In genomic region chr9:18779476-18779875, GRCm38 (mm10) we compare ENCODE assay signal across 10 mouse cellular contexts. TPM values are rescaled to one million over a fixed set of nuclear protein-coding genes. Genes with fewer than 3 reads are reported as not detected.
A peak's percentile ranks its signal among the peaks of the same experiment; 100 is the strongest.
DNase-seq lines count a peak whose midpoint lies in the region; TF ChIP-seq lines count a peak whose summit lies in the region.
"Had no signal": no experiment of that assay in that cellular context is flagged by ENCODE, and none has a peak within 500 bp of the region (broad histone marks: within the 10 kb centered on the region; RNA-seq: fewer than 3 reads in every experiment).

No protein-coding gene starts in this region.

- intact Hi-C loops in left cerebral cortex, postnatal 4 days (cut with DNase I) = no loop called here

- H3K9me3 ChIP-seq in ES-E14 (ENCODE audit: control insufficient read depth, insufficient read depth, low read depth, low read length) = no peaks in the 10 kb centered on the region
- H3K9me3 ChIP-seq: liver, embryonic 15.5 days had no signal

- in situ Hi-C loops in ES-E14 (cut with MboI; ENCODE audit: low sequenced_read_pairs in 2 of 2, unreplicated experiment in 2 of 2) = no loop called here

- no peaks in the 10 kb centered on the region for H3K36me3 ChIP-seq in ES-E14 (ENCODE audit: control insufficient read depth, insufficient read depth, low read length, poor library complexity, severe bottlenecking)
- H3K36me3 ChIP-seq: liver, embryonic 15.5 days had no signal

- peaks cover 0 to 2% of the 10 kb centered on the region in 2 experiments; a peak in 1 of 4 replicates for H3K4me1 ChIP-seq in ES-E14 (ENCODE audit: control insufficient read depth in 2 of 2, insufficient read depth in 2 of 2, low read length in 2 of 2, poor library complexity in 1 of 2)
- H3K4me1 ChIP-seq: liver, embryonic 15.5 days had no signal

- H3K27ac ChIP-seq in ES-E14 (ENCODE audit: insufficient read depth, low read depth, low read length, poor library complexity, severe bottlenecking) = no peak overlapping the region
- H3K27ac ChIP-seq: liver, embryonic 15.5 days had no signal

- H3K4me3 ChIP-seq in ES-E14 (ENCODE audit: insufficient read depth in 1 of 2, low read depth in 1 of 2, low read length in 2 of 2, poor library complexity in 1 of 2, severe bottlenecking in 1 of 2) = peak overlapping the region; percentile 59 to 60
- H3K4me3 ChIP-seq: liver, embryonic 15.5 days had no signal

- DNase-seq in embryo, embryonic 11 days = peak; percentile 2
- no peak for DNase-seq in embryo, embryonic 9.5 days (ENCODE audit: extremely low spot score)
- DNase-seq in ES-E14 (ENCODE audit: low read depth, low spot score) = no peak
- peak; percentile 4 to 5 for DNase-seq in frontal cortex, postnatal 14 days (ENCODE audit: low spot score in 2 of 2)
- peak; percentile 85 for DNase-seq in left cerebral cortex, postnatal 4 days
- DNase-seq in adrenal gland, adult 2 months = no peak
- DNase-seq in embryo, embryonic 10.5 days (ENCODE audit: low spot score) = no peak
- no peak for DNase-seq in thymus, postnatal 25 days

- peak overlapping the region; percentile 51 for H3K9ac ChIP-seq in ES-E14 (ENCODE audit: insufficient read depth, low read depth, low read length, poor library complexity, severe bottlenecking)
- H3K9ac ChIP-seq: liver, embryonic 15.5 days had no signal

TF ChIP-seq in ES-E14, 5 proteins besides CTCF, POLR2A, EP300 and RAD21:
- no peak for TF ChIP-seq CHD2 (IDR thresholded peaks at IDR 0.05; ENCODE audit: low read depth, low read length)
- no peak for TF ChIP-seq HCFC1 (IDR thresholded peaks at IDR 0.05; ENCODE audit: borderline replicate concordance, insufficient read depth, low read length)
- TF ChIP-seq ZC3H11A (IDR thresholded peaks at IDR 0.05; ENCODE audit: borderline replicate concordance, low read depth, low read length) = no peak
- no peak for TF ChIP-seq ZNF384 (IDR thresholded peaks at IDR 0.05; ENCODE audit: low read depth, low read length)
- TF ChIP-seq MAFK (IDR thresholded peaks at IDR 0.05; ENCODE audit: insufficient read depth, low read depth, low read length) = no peak
TF ChIP-seq in ES-E14: peak in this region for 0.

RNA-seq across cellular contexts. Expression of gene Olfr24, which starts 15.7 kb away (rescaled TPM):
- 0.13 and 0.48 TPM in 2 replicates for total RNA-seq in ES-E14 (2012; rRNA removed)
- total RNA-seq in left cerebral cortex, postnatal 4 days (2021) = not detected
- total RNA-seq in adrenal gland, adult 2 months (2021) = not detected
- not detected in 2 replicates for polyA plus RNA-seq in adrenal gland, adult 2 months (2012; rRNA removed)
- polyA plus RNA-seq: embryonic facial prominence, embryonic 11.5 days; liver, embryonic 15.5 days had no signal

RNA-seq across cellular contexts. Expression of gene Olfr828, which starts 39.9 kb away (rescaled TPM):
- total RNA-seq in ES-E14 (2012; rRNA removed) = not detected in 2 replicates
- total RNA-seq in left cerebral cortex, postnatal 4 days (2021) = not detected
- total RNA-seq in adrenal gland, adult 2 months (2021) = not detected
- polyA plus RNA-seq in adrenal gland, adult 2 months (2012; rRNA removed) = not detected in 2 replicates
- polyA plus RNA-seq: embryonic facial prominence, embryonic 11.5 days; liver, embryonic 15.5 days had no signal

Comparison
In these comparisons a context has a peak if more than half of its experiments do, and no peak if none do; other contexts are left out.
1. DNase-seq: peak in embryo, embryonic 11 days (single experiment), frontal cortex, postnatal 14 days (2 of 2) and left cerebral cortex, postnatal 4 days (single experiment); none in embryo, embryonic 9.5 days (single experiment), ES-E14 (single experiment), adrenal gland, adult 2 months (single experiment), embryo, embryonic 10.5 days (single experiment) and thymus, postnatal 25 days (single experiment).